Mouse (Mus musculus): ENCODE measurements around the gene Txn2. TPM values are rescaled to one million over a fixed set of nuclear protein-coding genes. Genes with fewer than 3 reads are reported as not detected.

Gene Txn2
- polyA plus RNA-seq (2014; fragmentation: Nextera tagmentation; extraction: Ambion mirVana) = 269 and 291 TPM in 2 replicates

DNA sequence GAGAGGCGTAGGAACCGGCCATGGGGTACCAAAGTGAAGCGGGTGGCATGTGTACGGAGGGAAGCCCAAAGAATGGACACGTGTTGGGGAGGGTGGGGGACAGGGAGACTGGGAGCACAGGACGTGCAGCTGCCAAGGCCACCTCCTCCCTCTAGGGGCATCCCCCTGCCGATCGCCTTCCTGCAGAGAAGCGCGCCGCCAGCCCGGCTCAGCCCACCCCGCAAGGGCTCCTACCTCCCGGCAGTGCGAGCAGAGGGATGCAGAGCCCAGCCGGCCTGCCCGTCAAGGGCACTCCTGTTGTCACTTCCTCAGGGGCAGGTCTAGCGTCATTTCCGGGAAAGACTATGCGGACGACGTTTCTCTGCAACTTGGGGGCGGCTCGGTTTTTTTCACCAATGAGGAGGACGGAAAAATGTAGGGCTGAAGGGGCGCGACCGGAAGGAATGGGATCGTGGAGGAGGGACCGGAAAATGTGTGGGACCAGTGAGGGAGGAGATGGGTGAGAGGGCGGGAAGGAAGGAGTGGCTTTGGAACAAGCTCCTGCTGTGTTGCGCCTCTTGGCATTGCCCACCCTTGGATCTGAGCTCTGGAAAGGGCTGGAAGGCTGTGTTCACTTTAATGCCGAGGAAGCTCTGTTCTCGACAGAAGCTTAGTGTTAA is at the start of gene Txn2:
Txn2 (minus strand) TSS at position 334 of the 659 bp plus-strand sequence.
- H3K27ac ChIP-seq (ENCODE audit: low read depth, low read length) = peak within 1 kb of the TSS; percentile 90
- peaks cover 26% of the 10 kb centered on the region for H3K36me3 ChIP-seq (ENCODE audit: control insufficient read depth, insufficient read depth, low read length)
- H3K4me1 ChIP-seq (ENCODE audit: control insufficient read depth, insufficient read depth, low read length) = peaks cover 23% of the 10 kb centered on the region
- H3K9me3 ChIP-seq (replicated peaks; ENCODE audit: control insufficient read depth, low read length) = no peaks in the 10 kb centered on the region
- H3K4me2 ChIP-seq (ENCODE audit: low read length) = peak within 1 kb of the TSS; percentile 78
- H3K9ac ChIP-seq (ENCODE audit: low read length) = peak within 1 kb of the TSS; percentile 71
- WGBS = 0% methylated on average over 33 of the region's 34 CpGs
- peak; percentile 99 for DNase-seq (ENCODE audit: low spot score)
- H3K27me3 ChIP-seq (replicated peaks; ENCODE audit: control insufficient read depth, insufficient read depth, low read length) = no peaks in the 10 kb centered on the region
- peak; percentile 97 for ATAC-seq
- H3K4me3 ChIP-seq (ENCODE audit: low read depth, low read length) = peak within 1 kb of the TSS; percentile 58

- no peaks in the 10 kb centered on the region for H3K9me3 ChIP-seq (replicated peaks; ENCODE audit: control insufficient read depth, low read length)
- no peak for ATAC-seq
- DNase-seq (ENCODE audit: low spot score) = no peak
- H3K4me1 ChIP-seq (ENCODE audit: control insufficient read depth, insufficient read depth, low read length) = no peaks in the 10 kb centered on the region
- no peak overlapping the region for H3K4me3 ChIP-seq (ENCODE audit: low read depth, low read length)
- H3K36me3 ChIP-seq (ENCODE audit: control insufficient read depth, insufficient read depth, low read length) = no peaks in the 10 kb centered on the region
- no peaks in the 10 kb centered on the region for H3K27me3 ChIP-seq (replicated peaks; ENCODE audit: control insufficient read depth, insufficient read depth, low read length)
- H3K27ac ChIP-seq (ENCODE audit: low read depth, low read length) = no peak overlapping the region
- no peak overlapping the region for H3K9ac ChIP-seq (ENCODE audit: low read length)
- no peak overlapping the region for H3K4me2 ChIP-seq (ENCODE audit: low read length)
- WGBS = 63% methylated on average over 3 of the region's 3 CpGs
These were observed 48.9 kb upstream of the Txn2 start for GRCm38 (mm10) chr15:77977663-77978062.

GRCm38 (mm10) chr15:77974165-77974841 is 45.5 kb upstream of the Txn2 start:
- no peak for DNase-seq (ENCODE audit: low spot score)
- 78% methylated on average over 6 of the region's 6 CpGs for WGBS
- ATAC-seq = no peak
- Histone ChIP-seq H3K9me3 (replicated peaks; ENCODE audit: control insufficient read depth, low read length) (no peaks in the 10 kb centered on the region), H3K4me1 (ENCODE audit: control insufficient read depth, insufficient read depth, low read length) (peaks cover 11% of the 10 kb centered on the region), H3K27me3 (replicated peaks; ENCODE audit: control insufficient read depth, insufficient read depth, low read length) (no peaks in the 10 kb centered on the region), H3K27ac (ENCODE audit: low read depth, low read length) (no peak overlapping the region), H3K36me3 (ENCODE audit: control insufficient read depth, insufficient read depth, low read length) (no peaks in the 10 kb centered on the region), H3K4me2 (ENCODE audit: low read length) (no peak overlapping the region), H3K4me3 (ENCODE audit: low read depth, low read length) (no peak overlapping the region), H3K9ac (ENCODE audit: low read length) (no peak overlapping the region)

GRCm38 (mm10) chr15:77970470-77971292 is 41.9 kb upstream of the Txn2 start, which contains the start of gene Eif3d:
Gene Eif3d, minus strand, starts transcription at chr15:77970813.
- DNase-seq (ENCODE audit: low spot score) (peak; percentile 98), ATAC-seq (peak; percentile 90)
- H3K36me3 ChIP-seq (ENCODE audit: control insufficient read depth, insufficient read depth, low read length) = peaks cover 28% of the 10 kb centered on the region
- H3K9me3 ChIP-seq (replicated peaks; ENCODE audit: control insufficient read depth, low read length) = no peaks in the 10 kb centered on the region
- peaks cover 14% of the 10 kb centered on the region for H3K4me1 ChIP-seq (ENCODE audit: control insufficient read depth, insufficient read depth, low read length)
- H3K4me2 ChIP-seq (ENCODE audit: low read length) = peak within 1 kb of the TSS; percentile 98
- peak within 1 kb of the TSS; percentile 89 for H3K4me3 ChIP-seq (ENCODE audit: low read depth, low read length)
- WGBS = under 1% methylated on average over 72 of the region's 72 CpGs
- H3K27ac ChIP-seq (ENCODE audit: low read depth, low read length) = peak within 1 kb of the TSS; percentile 99
- H3K27me3 ChIP-seq (replicated peaks; ENCODE audit: control insufficient read depth, insufficient read depth, low read length) = no peaks in the 10 kb centered on the region
- H3K9ac ChIP-seq (ENCODE audit: low read length) = peak within 1 kb of the TSS; percentile 97

GRCm38 (mm10) chr15:77969940-77970469 is 41.2 kb upstream of the Txn2 start:
- Histone ChIP-seq H3K4me1 (ENCODE audit: control insufficient read depth, insufficient read depth, low read length) (peaks cover 14% of the 10 kb centered on the region), H3K4me3 (ENCODE audit: low read depth, low read length) (peak overlapping the region; percentile 89), H3K27ac (ENCODE audit: low read depth, low read length) (peak overlapping the region; percentile 99), H3K9ac (ENCODE audit: low read length) (peak overlapping the region; percentile 97), H3K36me3 (ENCODE audit: control insufficient read depth, insufficient read depth, low read length) (peaks cover 35% of the 10 kb centered on the region), H3K27me3 (replicated peaks; ENCODE audit: control insufficient read depth, insufficient read depth, low read length) (no peaks in the 10 kb centered on the region), H3K4me2 (ENCODE audit: low read length) (peak overlapping the region; percentile 98), H3K9me3 (replicated peaks; ENCODE audit: control insufficient read depth, low read length) (no peaks in the 10 kb centered on the region)
- DNase-seq (ENCODE audit: low spot score) (no peak), ATAC-seq (no peak)
- WGBS = 3% methylated on average over 15 of the region's 15 CpGs

DNA sequence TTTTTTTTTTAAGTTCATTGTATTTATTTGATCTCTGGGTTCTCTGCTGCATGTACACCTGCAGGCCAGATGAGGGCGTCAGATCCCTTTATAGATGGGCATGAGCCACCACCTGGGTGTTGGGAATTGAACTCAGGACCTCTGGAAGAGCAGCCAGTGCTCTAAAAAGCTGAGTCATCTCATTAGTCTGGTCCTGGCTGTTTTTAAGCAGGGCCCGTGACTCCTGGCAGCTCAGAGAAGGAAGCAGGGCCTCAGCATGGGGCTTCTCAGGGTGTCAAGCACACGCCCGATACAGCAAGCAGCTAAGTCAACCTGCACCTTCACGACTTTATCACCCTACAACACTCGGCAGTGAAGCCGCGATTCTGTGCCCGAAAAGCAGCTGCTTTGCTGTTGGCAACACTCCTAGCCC is 36.3 kb upstream of the Txn2 start:
- Histone ChIP-seq H3K9me3 (replicated peaks; ENCODE audit: control insufficient read depth, low read length) (no peaks in the 10 kb centered on the region), H3K4me3 (ENCODE audit: low read depth, low read length) (no peak overlapping the region), H3K4me1 (ENCODE audit: control insufficient read depth, insufficient read depth, low read length) (peaks cover 10% of the 10 kb centered on the region), H3K9ac (ENCODE audit: low read length) (no peak overlapping the region), H3K36me3 (ENCODE audit: control insufficient read depth, insufficient read depth, low read length) (peaks cover 84% of the 10 kb centered on the region), H3K27me3 (replicated peaks; ENCODE audit: control insufficient read depth, insufficient read depth, low read length) (no peaks in the 10 kb centered on the region), H3K4me2 (ENCODE audit: low read length) (no peak overlapping the region), H3K27ac (ENCODE audit: low read depth, low read length) (no peak overlapping the region)
- 86% methylated on average over 9 of the region's 9 CpGs for WGBS
- DNase-seq (ENCODE audit: low spot score) = no peak
- ATAC-seq = no peak

DNA sequence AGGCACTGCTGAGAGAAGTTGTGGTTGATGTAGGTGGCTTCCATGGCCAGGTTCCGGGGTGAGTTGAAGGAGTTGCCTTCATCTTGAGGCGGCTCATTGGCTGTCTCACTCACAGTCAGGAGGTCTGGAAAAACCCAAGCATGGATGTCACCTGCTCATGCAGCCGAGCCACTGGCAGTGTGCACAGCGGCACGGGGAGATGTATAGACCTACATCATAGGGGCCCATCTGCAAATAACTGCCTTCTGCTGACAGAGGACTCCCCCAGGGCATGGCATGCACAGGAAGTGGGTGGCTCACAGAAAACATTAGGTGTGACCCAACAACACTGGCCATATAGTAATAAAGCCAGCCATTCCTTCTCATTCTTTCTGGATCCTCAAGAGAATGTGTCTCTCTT is 33.6 kb upstream of the Txn2 start:
- no peak overlapping the region for H3K27ac ChIP-seq (ENCODE audit: low read depth, low read length)
- no peak overlapping the region for H3K4me3 ChIP-seq (ENCODE audit: low read depth, low read length)
- H3K4me2 ChIP-seq (ENCODE audit: low read length) = no peak overlapping the region
- no peak for DNase-seq (ENCODE audit: low spot score)
- no peaks in the 10 kb centered on the region for H3K27me3 ChIP-seq (replicated peaks; ENCODE audit: control insufficient read depth, insufficient read depth, low read length)
- WGBS = 97% methylated on average over 5 of the region's 5 CpGs
- H3K9ac ChIP-seq (ENCODE audit: low read length) = no peak overlapping the region
- H3K36me3 ChIP-seq (ENCODE audit: control insufficient read depth, insufficient read depth, low read length) = peaks cover 95% of the 10 kb centered on the region
- no peaks in the 10 kb centered on the region for H3K9me3 ChIP-seq (replicated peaks; ENCODE audit: control insufficient read depth, low read length)
- no peaks in the 10 kb centered on the region for H3K4me1 ChIP-seq (ENCODE audit: control insufficient read depth, insufficient read depth, low read length)
- ATAC-seq = no peak

GRCm38 (mm10) chr15:77960693-77961092 is 31.9 kb upstream of the Txn2 start:
- ATAC-seq (no peak), DNase-seq (ENCODE audit: low spot score) (no peak)
- peaks cover 78% of the 10 kb centered on the region for H3K36me3 ChIP-seq (ENCODE audit: control insufficient read depth, insufficient read depth, low read length)
- H3K4me2 ChIP-seq (ENCODE audit: low read length) = no peak overlapping the region
- no peaks in the 10 kb centered on the region for H3K27me3 ChIP-seq (replicated peaks; ENCODE audit: control insufficient read depth, insufficient read depth, low read length)
- 86% methylated on average over 6 of the region's 6 CpGs for WGBS
- no peak overlapping the region for H3K4me3 ChIP-seq (ENCODE audit: low read depth, low read length)
- no peak overlapping the region for H3K27ac ChIP-seq (ENCODE audit: low read depth, low read length)
- no peaks in the 10 kb centered on the region for H3K9me3 ChIP-seq (replicated peaks; ENCODE audit: control insufficient read depth, low read length)
- H3K4me1 ChIP-seq (ENCODE audit: control insufficient read depth, insufficient read depth, low read length) = peaks cover 7% of the 10 kb centered on the region
- H3K9ac ChIP-seq (ENCODE audit: low read length) = no peak overlapping the region
